Mouse (Mus musculus) right cerebral cortex, adult 2 months (tissue): ENCODE data around the gene Rhox4g.
"Not testable (repeated sequence)": the region's sequence is repeated elsewhere in the genome, so short reads cannot be mapped to it uniquely, and the experiment has no call there.

Source experiments
- DNase-seq, 2 experiments: peaks; one replicate each; pipeline ENCODE4 v3.0.0; 2021 to 2022; ENCODE audit warnings: low spot score in 2 of 2

The Rhox4g gene

GRCm38 (mm10) chrX:37651227-37651626, at the start of gene Rhox4g:
Gene Rhox4g, minus strand, starts transcription at chrX:37651327.
- not testable (repeated sequence) for DNase-seq

GRCm38 (mm10) chrX:37692261-37692660, 41.1 kb upstream of the Rhox4g start:
- no peak for DNase-seq

DNA sequence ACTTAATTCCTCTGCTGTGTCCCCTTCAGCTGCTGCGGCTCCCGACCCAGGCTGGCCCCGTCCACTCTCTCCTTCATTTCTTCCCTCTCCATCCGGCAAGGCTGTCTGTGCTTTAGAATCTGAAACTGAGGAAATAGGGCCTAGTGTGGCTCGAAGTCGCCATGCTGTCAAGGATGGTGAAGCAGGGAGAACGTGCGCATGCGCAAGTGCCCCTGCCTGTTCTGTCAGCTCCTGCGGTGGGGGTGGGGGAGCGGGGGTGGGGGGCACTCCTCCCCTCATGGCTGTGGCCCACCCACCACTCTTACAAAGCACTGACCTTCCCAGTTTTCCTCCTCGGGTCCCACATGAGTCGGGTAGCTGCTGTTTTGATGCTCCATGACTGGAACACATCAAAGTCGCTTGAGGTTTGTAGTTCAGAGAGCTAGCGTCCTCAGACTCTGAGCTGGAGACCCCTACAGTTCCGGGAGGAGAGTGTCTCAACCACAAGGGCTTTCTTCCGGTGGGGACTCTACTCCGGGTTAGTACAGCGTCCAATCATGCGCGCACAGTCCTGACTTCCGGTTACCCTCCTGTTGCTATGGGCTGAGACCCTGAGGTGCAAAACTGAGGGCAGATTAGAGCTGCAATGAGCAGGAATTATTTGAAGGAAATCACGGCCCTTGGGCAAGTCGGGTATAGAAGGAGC, 32.0 kb upstream of the Rhox4g start:
- DNase-seq = no peak

- not testable (repeated sequence) for DNase-seq
Measured at GRCm38 (mm10) chrX:37673177-37673576, 22.1 kb upstream of the Rhox4g start, which contains the start of gene Rhox2h. Gene Rhox2h, minus strand, starts transcription at chrX:37673277.

DNA sequence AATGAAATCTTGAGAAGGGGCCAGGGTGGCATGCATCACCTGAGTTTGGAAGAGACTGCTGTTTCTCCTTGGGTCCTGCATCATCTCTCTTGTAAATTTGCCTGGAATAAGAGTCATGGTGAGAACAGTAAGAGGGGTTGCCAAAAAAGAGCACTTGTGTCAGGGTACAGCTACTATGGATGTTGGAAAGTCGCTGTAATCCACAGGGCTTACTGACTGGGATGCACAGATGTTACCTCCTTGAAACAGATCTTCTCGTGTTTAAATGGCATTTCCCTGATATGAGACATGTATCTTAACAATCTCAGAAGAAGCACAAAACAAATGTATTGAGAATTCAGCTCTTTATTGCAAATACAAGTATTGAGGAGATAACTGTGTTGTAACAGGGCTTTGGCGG, 17.5 kb upstream of the Rhox4g start, which contains the start of gene Rhox3h:
Gene Rhox3h, minus strand, starts transcription at position 101 of the 400 bp plus-strand sequence.
- DNase-seq = not testable (repeated sequence)

GRCm38 (mm10) chrX:37643370-37643769, 7.8 kb downstream of the Rhox4g start, which contains the start of gene Rhox2g:
Gene Rhox2g, minus strand, starts transcription at chrX:37643470.
- not testable (repeated sequence) for DNase-seq

DNA sequence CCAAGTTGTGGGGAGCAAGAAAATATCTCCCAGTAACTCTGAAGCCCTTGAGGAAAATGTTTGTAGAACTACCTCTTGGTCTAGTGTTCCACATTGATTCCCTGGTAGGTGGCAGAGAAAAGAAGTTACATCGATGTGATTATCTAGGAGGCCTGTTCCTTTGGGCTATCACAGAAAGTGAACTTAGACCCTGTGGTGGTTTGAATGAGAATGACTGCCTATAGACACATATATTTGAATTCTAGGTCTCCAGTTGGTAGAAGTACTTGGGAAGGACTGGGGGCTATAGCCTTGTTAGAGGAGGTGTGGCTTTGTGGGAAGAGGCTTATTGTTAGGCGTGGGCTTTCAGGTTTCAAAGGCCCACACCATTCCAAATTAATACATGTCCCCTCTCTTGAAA, 22.6 kb downstream of the Rhox4g start, which contains the start of gene Rhox3g:
Gene Rhox3g, minus strand, starts transcription at position 101 of the 400 bp plus-strand sequence.
- DNase-seq = not testable (repeated sequence)

DNA sequence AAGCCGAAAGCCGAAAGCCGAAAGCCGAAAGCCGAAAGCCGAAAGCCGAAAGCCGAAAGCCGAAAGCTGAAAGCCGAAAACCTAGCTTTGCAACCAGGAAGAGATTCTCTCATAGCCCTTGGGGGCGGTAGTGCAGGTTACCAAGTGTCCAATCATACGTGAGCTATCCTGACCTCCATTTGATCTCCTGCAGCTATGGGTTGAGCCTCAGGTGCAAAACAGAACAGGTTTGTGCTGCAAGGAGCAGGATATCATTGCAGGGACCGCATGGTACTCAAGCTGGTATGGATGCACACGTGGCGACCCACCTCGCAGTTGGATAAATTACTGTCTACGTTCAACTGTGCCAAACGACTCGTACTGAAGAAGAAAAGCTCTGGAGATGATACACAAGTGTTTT, 43.5 kb downstream of the Rhox4g start, which contains the start of gene Rhox4f:
Gene Rhox4f, minus strand, starts transcription at position 101 of the 400 bp plus-strand sequence.
- not testable (repeated sequence) for DNase-seq
